Mouse (Mus musculus) central nervous system, embryonic 11.5 days (tissue): ENCODE measurements around the gene Gm34653. TPM values are rescaled to one million over a fixed set of nuclear protein-coding genes. Genes with fewer than 3 reads are reported as not detected.

Experiments
- polyA plus RNA-seq: library from polyadenylated mRNA; depleted of rRNA; stranded (reverse); fragments of >200 nt; gene quantifications from 2 replicates; pipeline ENCODE4 v1.2.3, GENCODE M21; 2012; rRNA removed

The Gm34653 gene
- 0.05 TPM in 2 replicates for polyA plus RNA-seq

GRCm38 (mm10) chr2:34832766-34833457, at the start of gene Gm34653:
Gene Gm34653, plus strand, starts transcription at chr2:34833007.

GRCm38 (mm10) chr2:34799357-34800256, 33.2 kb upstream of the Gm34653 start, which contains the start of gene Rabepk:
Gene Rabepk, minus strand, starts transcription at chr2:34799912.

GRCm38 (mm10) chr2:34825827-34826459, 6.9 kb upstream of the Gm34653 start, which contains the start of gene Fbxw2:
Gene Fbxw2, minus strand, starts transcription at chr2:34826311.

GRCm38 (mm10) chr2:34874271-34874670, 41.5 kb downstream of the Gm34653 start, which contains the start of gene Cutal:
Gene Cutal, plus strand, starts transcription at chr2:34874396.

GRCm38 (mm10) chr2:34874816-34875345, 42.1 kb downstream of the Gm34653 start, which contains the start of gene Psmd5:
Gene Psmd5, minus strand, starts transcription at chr2:34874968.

Other genes with a start within 250 kb of the Gm34653 start
- gene Gapvd1, start 77.8 kb upstream of the Gm34653 start, polyA plus RNA-seq, result 39.7 and 45.8 TPM in 2 replicates
- 667 and 1,111 TPM in 2 replicates for gene Hspa5, start 61.0 kb upstream of the Gm34653 start, polyA plus RNA-seq
- 20.6 and 28.4 TPM in 2 replicates for gene Rabepk, start 33.1 kb upstream of the Gm34653 start, polyA plus RNA-seq
- 49.8 and 54.7 TPM in 2 replicates for gene Fbxw2, start 6.7 kb upstream of the Gm34653 start, polyA plus RNA-seq
- gene Cutal, start 41.4 kb downstream of the Gm34653 start, polyA plus RNA-seq, result 0.14 and 0.22 TPM in 2 replicates
- gene Psmd5, start 42.0 kb downstream of the Gm34653 start, polyA plus RNA-seq, result 26.8 and 68.7 TPM in 2 replicates
- gene Phf19, start 81.0 kb downstream of the Gm34653 start, polyA plus RNA-seq, result 3.1 and 3.4 TPM in 2 replicates
- gene Traf1, start 128.8 kb downstream of the Gm34653 start, polyA plus RNA-seq, result 0.60 and 0.83 TPM in 2 replicates
- gene Hc, start 228.4 kb downstream of the Gm34653 start, polyA plus RNA-seq, result 0.84 and 1.7 TPM in 2 replicates